Mouse (Mus musculus) thymus, postnatal 14 days (tissue): Measurements from ENCODE around the gene Klrb1f.
"Not testable (repeated sequence)": the region's sequence is repeated elsewhere in the genome, so short reads cannot be mapped to it uniquely, and the experiment has no call there.

Experiments used
- DNase-seq: peaks from one replicate; pipeline ENCODE4 v3.0.0; 2021

Gene Klrb1f

GRCm38 (mm10) chr6:129049596-129050251, 4.0 kb downstream of the Klrb1f start:
- no peak for DNase-seq

GRCm38 (mm10) chr6:129051086-129051485, 5.4 kb downstream of the Klrb1f start:
- DNase-seq = no peak

GRCm38 (mm10) chr6:129051731-129052130, 6.0 kb downstream of the Klrb1f start:
- no peak for DNase-seq

- no peak for DNase-seq
Observed at GRCm38 (mm10) chr6:129056237-129056636, 10.5 kb downstream of the Klrb1f start.

- no peak for DNase-seq
Observed at GRCm38 (mm10) chr6:129058013-129058412, 12.3 kb downstream of the Klrb1f start.

- DNase-seq = no peak
Observed at GRCm38 (mm10) chr6:129065407-129065806, 19.7 kb downstream of the Klrb1f start.

- no peak for DNase-seq
Observed at GRCm38 (mm10) chr6:129065857-129066256, 20.2 kb downstream of the Klrb1f start.

GRCm38 (mm10) chr6:129066530-129066929, 20.8 kb downstream of the Klrb1f start:
- no peak for DNase-seq

- peak; percentile 69 for DNase-seq
Observed at GRCm38 (mm10) chr6:129066986-129067385, 21.3 kb downstream of the Klrb1f start.

- DNase-seq = no peak
Observed at GRCm38 (mm10) chr6:129085098-129085497, 39.4 kb downstream of the Klrb1f start.

GRCm38 (mm10) chr6:129086031-129086430, 40.3 kb downstream of the Klrb1f start:
- not testable (repeated sequence) for DNase-seq

GRCm38 (mm10) chr6:129088161-129088560, 42.5 kb downstream of the Klrb1f start:
- DNase-seq = peak; percentile 63

GRCm38 (mm10) chr6:129088596-129088995, 42.9 kb downstream of the Klrb1f start:
- DNase-seq = not testable (repeated sequence)

- DNase-seq = peak; percentile 35
Observed at GRCm38 (mm10) chr6:129095166-129095565, 49.5 kb downstream of the Klrb1f start.

- no peak for DNase-seq
Observed at GRCm38 (mm10) chr6:129097929-129098328, 52.2 kb downstream of the Klrb1f start.

- not testable (repeated sequence) for DNase-seq
Observed at GRCm38 (mm10) chr6:129100794-129101193, 55.1 kb downstream of the Klrb1f start, which contains the start of gene Clec2e. Gene Clec2e (minus strand): TSS chr6:129100913.

- no peak for DNase-seq
Observed at GRCm38 (mm10) chr6:129101604-129102003, 55.9 kb downstream of the Klrb1f start.

- DNase-seq = no peak
Observed at GRCm38 (mm10) chr6:129102858-129103555, 57.3 kb downstream of the Klrb1f start.
